In the genomic region with DNA sequence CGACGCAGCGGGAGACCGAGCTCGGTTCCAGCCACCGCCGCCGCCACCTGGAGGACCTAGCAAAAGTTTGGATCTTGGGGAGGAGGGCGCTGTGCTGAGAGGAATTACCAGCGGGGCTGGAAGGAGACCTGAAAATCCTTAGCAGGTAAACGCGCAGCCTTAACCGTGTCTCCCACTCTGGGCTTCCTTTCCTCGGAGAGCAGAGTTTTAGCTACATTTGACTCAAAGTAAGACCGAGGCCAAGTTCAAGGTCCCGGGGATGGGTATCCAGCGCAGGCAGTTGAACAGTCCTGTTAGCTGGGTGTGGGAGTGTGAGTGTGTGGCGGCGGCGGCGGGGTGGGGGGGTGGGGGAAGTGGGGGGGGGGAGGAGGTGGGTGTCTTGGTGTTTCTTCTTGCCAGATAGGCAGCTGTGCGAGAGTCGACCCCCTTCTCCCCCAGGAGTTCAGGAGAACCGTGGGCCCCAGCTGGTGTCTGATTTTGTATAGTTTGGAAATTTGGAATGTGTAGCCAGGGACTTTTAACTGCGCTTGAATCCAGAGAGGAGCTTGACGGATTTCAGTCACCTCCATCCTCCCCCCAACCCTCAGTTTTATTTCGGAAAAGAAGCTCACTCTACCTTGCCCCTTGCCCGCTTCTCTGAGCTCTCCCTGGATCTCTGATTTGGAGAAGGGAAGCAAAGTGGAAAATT, we compare ENCODE assay signal across 8 mouse cellular contexts. TPM values are rescaled to one million over a fixed set of nuclear protein-coding genes. Genes with fewer than 3 reads are reported as not detected.
DNase-seq lines count a peak whose midpoint lies in the region; ATAC-seq lines count a peak whose summit lies in the region.

No protein-coding gene starts in this region.

- peak overlapping the region; percentile 85 for H3K4me3 ChIP-seq in embryonic facial prominence, embryonic 10.5 days
- peak overlapping the region; percentile 91 for H3K4me3 ChIP-seq in hindbrain, embryonic 15.5 days
- H3K4me3 ChIP-seq in midbrain, embryonic 16.5 days (ENCODE audit: low read depth, low read length), result peak overlapping the region; percentile 86

- WGBS in embryonic facial prominence, embryonic 10.5 days, result under 1% methylated on average over 28 of the region's 28 CpGs
- WGBS in hindbrain, embryonic 15.5 days, result under 1% methylated on average over 23 of the region's 28 CpGs
- under 1% methylated on average over 28 of the region's 28 CpGs for WGBS in midbrain, embryonic 16.5 days

- peak overlapping the region; percentile 75 for H3K9ac ChIP-seq in hindbrain, embryonic 15.5 days
- peak overlapping the region; percentile 83 for H3K9ac ChIP-seq in midbrain, embryonic 16.5 days (ENCODE audit: low read depth, low read length)

- peak; percentile 36 for DNase-seq in left cerebral cortex, postnatal 4 days
- no peak for DNase-seq in left cerebral cortex, postnatal 10 days (ENCODE audit: extremely low spot score in 1 of 2, low spot score in 2 of 2)
- no peak for DNase-seq in embryonic facial prominence, embryonic 10.5 days (ENCODE audit: low spot score)
- DNase-seq in ovary, postnatal 36 days (ENCODE audit: low spot score), result no peak
- no peak for DNase-seq in layer of hippocampus, postnatal 14 days (ENCODE audit: low spot score in 2 of 2)

- H3K4me2 ChIP-seq in hindbrain, embryonic 15.5 days, result peak overlapping the region; percentile 71
- peak overlapping the region; percentile 78 for H3K4me2 ChIP-seq in midbrain, embryonic 16.5 days (ENCODE audit: low read length)

- H3K4me1 ChIP-seq in embryonic facial prominence, embryonic 10.5 days, result peaks cover 63% of the 10 kb centered on the region
- peaks cover 24% of the 10 kb centered on the region for H3K4me1 ChIP-seq in hindbrain, embryonic 15.5 days (replicated peaks)
- peaks cover 8% of the 10 kb centered on the region; the same call in 1 of the 2 replicates for H3K4me1 ChIP-seq in midbrain, embryonic 16.5 days (ENCODE audit: control insufficient read depth, insufficient read depth, low read length)

- H3K27ac ChIP-seq in embryonic facial prominence, embryonic 10.5 days (replicated peaks), result peak overlapping the region; percentile 95
- peak overlapping the region; percentile 93 for H3K27ac ChIP-seq in hindbrain, embryonic 15.5 days (replicated peaks)
- H3K27ac ChIP-seq in midbrain, embryonic 16.5 days (ENCODE audit: low read length), result peak overlapping the region; percentile 91

- intact Hi-C loops in left cerebral cortex, postnatal 4 days (cut with DNase I), result no loop called here
- intact Hi-C loops in left cerebral cortex, postnatal 10 days (cut with DNase I), result loop anchor here (5.0 to 10.0 kb wide), 4 partner anchors 609 to 1521 kb away; no protein-coding TSS in a partner anchor

- no peak for ATAC-seq in hindbrain, embryonic 15.5 days (ENCODE audit: low FRiP score, low read depth)
- peak; percentile 17; the same call in 1 of the 2 replicates for ATAC-seq in midbrain, embryonic 16.5 days
- no peak for ATAC-seq in activated CD4-positive, CD25-positive, alpha-beta regulatory T cell, adult 4 months

- H3K9me3 ChIP-seq in embryonic facial prominence, embryonic 10.5 days, result no peaks in the 10 kb centered on the region
- H3K9me3 ChIP-seq in hindbrain, embryonic 15.5 days, result no peaks in the 10 kb centered on the region
- no peaks in the 10 kb centered on the region for H3K9me3 ChIP-seq in midbrain, embryonic 16.5 days (replicated peaks; ENCODE audit: control insufficient read depth, low read length, poor library complexity, severe bottlenecking)

- H3K36me3 ChIP-seq in embryonic facial prominence, embryonic 10.5 days (replicated peaks), result no peaks in the 10 kb centered on the region
- H3K36me3 ChIP-seq in hindbrain, embryonic 15.5 days, result no peaks in the 10 kb centered on the region
- no peaks in the 10 kb centered on the region for H3K36me3 ChIP-seq in midbrain, embryonic 16.5 days (ENCODE audit: control insufficient read depth, insufficient read depth, low read length)

- H3K27me3 ChIP-seq in embryonic facial prominence, embryonic 10.5 days (replicated peaks; ENCODE audit: low read depth, poor library complexity, severe bottlenecking), result peaks cover 34% of the 10 kb centered on the region
- no peaks in the 10 kb centered on the region for H3K27me3 ChIP-seq in hindbrain, embryonic 15.5 days
- H3K27me3 ChIP-seq in midbrain, embryonic 16.5 days (ENCODE audit: control insufficient read depth, insufficient read depth, low read depth, low read length), result no peaks in the 10 kb centered on the region

RNA-seq across cellular contexts. Expression of a gene that starts 4.0 kb away (rescaled TPM):
- 10 to 100 TPM; 65.3 to 68.4 TPM for total RNA-seq in left cerebral cortex, postnatal 4 days (2021)
- total RNA-seq in left cerebral cortex, postnatal 10 days (2021), result 10 to 100 TPM; 62.3 to 66.8 TPM
- polyA plus RNA-seq in embryonic facial prominence, embryonic 10.5 days (2016; fragmentation: Nextera tagmentation; extraction: Ambion mirVana), result 28.5 and 35.2 TPM in 2 replicates
- 24.7 and 26.9 TPM in 2 replicates for polyA plus RNA-seq in hindbrain, embryonic 15.5 days (2015; fragmentation: Nextera tagmentation; extraction: Ambion mirVana)
- 21.0 and 21.3 TPM in 2 replicates for polyA plus RNA-seq in midbrain, embryonic 16.5 days (2015; fragmentation: Nextera tagmentation; extraction: Ambion mirVana)
- under 1 TPM in 1 of 2 experiments, not detected in 1; 0.04 TPM for polyA plus RNA-seq in activated CD4-positive, CD25-positive, alpha-beta regulatory T cell, adult 4 months (2017; shearing (Covaris generic))
- total RNA-seq in layer of hippocampus, postnatal 14 days (2021), result 10 to 100 TPM; 39.9 to 41.2 TPM

Comparison
In these comparisons a context has a peak if more than half of its experiments do, and no peak if none do; other contexts are left out.
1. RNA of a gene that starts 4.0 kb away (polyA plus RNA-seq): 28.5 to 35.2 TPM in embryonic facial prominence, embryonic 10.5 days, 24.7 to 26.9 TPM in hindbrain, embryonic 15.5 days and 21.0 to 21.3 TPM in midbrain, embryonic 16.5 days; 0.04 TPM in activated CD4-positive, CD25-positive, alpha-beta regulatory T cell, adult 4 months; every median in the first group is over 10 times any median in the second.
2. Peak in every context shown above with its lines, with median percentiles within 50 percentile points of each other: H3K27ac ChIP-seq and H3K4me3 ChIP-seq.